Mouse (Mus musculus) lung, postnatal 0 days (tissue): ENCODE results near the gene Styxl1. TPM values are rescaled to one million over a fixed set of nuclear protein-coding genes. Genes with fewer than 3 reads are reported as not detected.

ENCODE experiments used
- ATAC-seq: fragments of 200-750 bp; cut with Nextera tagmentation; 2 replicates; pipeline ENCODE4 v1.8.0; 2017; ENCODE audit warnings: moderate library complexity
- DNase-seq: peaks from one replicate; pipeline ENCODE4 v3.0.0-alpha.2; 2016; ENCODE audit warnings: low spot score
- H3K27ac ChIP-seq: fragments of 300-500 bp; sonication (generic); 2 replicates; pipeline ENCODE4 v1.5.1; 2014; ENCODE audit warnings: antibody characterized with exemption, mild to moderate bottlenecking, low read length, mixed read lengths
- H3K27me3 ChIP-seq: fragments of 300-500 bp; sonication (generic); replicated peaks from 2 replicates; pipeline ENCODE4 v1.6.1; 2014; ENCODE audit warnings: low read length, mixed read lengths; ENCODE audit not compliant: insufficient read depth
- H3K36me3 ChIP-seq: fragments of 300-500 bp; sonication (generic); 2 replicates; pipeline ENCODE4 v1.6.1; 2014; ENCODE audit warnings: low read length, mixed read lengths; ENCODE audit not compliant: insufficient read depth
- H3K4me1 ChIP-seq: fragments of 300-500 bp; sonication (generic); 2 replicates; pipeline ENCODE4 v1.6.1; 2014; ENCODE audit warnings: antibody characterized with exemption, low read depth, low read length, mixed read lengths; ENCODE audit not compliant: insufficient read depth
- H3K4me2 ChIP-seq: fragments of 300-500 bp; sonication (generic); replicated peaks from 2 replicates; pipeline ENCODE4 v1.6.1; 2014; ENCODE audit warnings: low read depth, mild to moderate bottlenecking, low read length, moderate library complexity, mixed read lengths
- H3K4me3 ChIP-seq: fragments of 300-500 bp; sonication (generic); 2 replicates; pipeline ENCODE4 v1.5.1; 2014; ENCODE audit warnings: low read depth, low read length
- H3K9ac ChIP-seq: fragments of 300-500 bp; sonication (generic); replicated peaks from 2 replicates; pipeline ENCODE4 v1.6.1; 2014; ENCODE audit warnings: low read depth, mild to moderate bottlenecking
- H3K9me3 ChIP-seq: fragments of 300-500 bp; sonication (generic); 2 replicates; pipeline ENCODE4 v1.6.1; 2016; ENCODE audit warnings: low read length, mixed read lengths
- CTCF ChIP-seq: IDR thresholded peaks from 2 replicates; pipeline ENCODE4 v1.5.1; 2016; ENCODE audit warnings: antibody characterized with exemption, mild to moderate bottlenecking
- EP300 ChIP-seq: IDR thresholded peaks from 2 replicates; pipeline ENCODE4 v1.6.1; 2016; ENCODE audit warnings: antibody characterized with exemption, mild to moderate bottlenecking, control low read depth
- WGBS: fragments of 180-500 bp; shearing (Covaris S2); extraction: QIAGEN DNeasy Blood & Tissue Kit; methylation state at CpG from one replicate; pipeline ENCODE4 v1.1.7; 2014; 5-methylcytosine and 5-hydroxymethylcytosine counted together
- polyA plus RNA-seq: library from polyadenylated mRNA; unstranded; fragments of >200 nt; fragmentation: Nextera tagmentation; extraction: Ambion mirVana; gene quantifications from 2 replicates; pipeline ENCODE4 v1.2.1, GENCODE M21; 2015

Styxl1 gene
- polyA plus RNA-seq, 1 experiment from 2014 or later = 1.7 TPM

- Histone ChIP-seq H3K4me2 (no peak overlapping the region), H3K4me1 (peaks cover 1% of the 10 kb centered on the region; the same call in 1 of the 2 replicates), H3K36me3 (peaks cover 33% of the 10 kb centered on the region), H3K27ac (no peak overlapping the region), H3K9ac (no peak overlapping the region), H3K4me3 (no peak overlapping the region), H3K27me3 (no peaks in the 10 kb centered on the region), H3K9me3 (no peaks in the 10 kb centered on the region)
- ATAC-seq = peak; percentile 12
- no peak for TF ChIP-seq CTCF
- TF ChIP-seq EP300 = no peak
- DNase-seq = peak; percentile 58
- 13% methylated on average over 6 of the region's 6 CpGs for WGBS
Observed at GRCm38 (mm10) chr5:135738266-135738665, 39.9 kb downstream of the Styxl1 start.

GRCm38 (mm10) chr5:135737154-135737553 lies 41.0 kb downstream of the Styxl1 start:
- Histone ChIP-seq H3K27ac (no peak overlapping the region), H3K4me2 (no peak overlapping the region), H3K4me1 (no peaks in the 10 kb centered on the region), H3K9me3 (no peaks in the 10 kb centered on the region), H3K36me3 (peaks cover 44% of the 10 kb centered on the region), H3K4me3 (no peak overlapping the region), H3K27me3 (no peaks in the 10 kb centered on the region), H3K9ac (no peak overlapping the region)
- TF ChIP-seq CTCF (peak; percentile 66), EP300 (no peak)
- WGBS = 73% methylated on average over 7 of the region's 7 CpGs
- DNase-seq = no peak
- ATAC-seq = no peak

- 85% methylated on average over 16 of the region's 16 CpGs for WGBS
- ATAC-seq = no peak
Observed at GRCm38 (mm10) chr5:135736544-135736943, 41.6 kb downstream of the Styxl1 start.

GRCm38 (mm10) chr5:135735741-135736140 lies 42.4 kb downstream of the Styxl1 start:
- H3K4me1 ChIP-seq = no peaks in the 10 kb centered on the region
- H3K4me3 ChIP-seq = no peak overlapping the region
- H3K27ac ChIP-seq = no peak overlapping the region
- H3K9me3 ChIP-seq = no peaks in the 10 kb centered on the region
- H3K27me3 ChIP-seq = no peaks in the 10 kb centered on the region
- WGBS = 69% methylated on average over 13 of the region's 13 CpGs
- no peak overlapping the region for H3K4me2 ChIP-seq
- peaks cover 53% of the 10 kb centered on the region for H3K36me3 ChIP-seq
- no peak for DNase-seq
- no peak for ATAC-seq
- TF ChIP-seq CTCF (no peak), EP300 (no peak)
- no peak overlapping the region for H3K9ac ChIP-seq

More at GRCm38 (mm10) chr5:135736544-135736943, 41.6 kb downstream of the Styxl1 start:
- Histone ChIP-seq H3K36me3 (peaks cover 48% of the 10 kb centered on the region), H3K4me2 (no peak overlapping the region), H3K27me3 (no peaks in the 10 kb centered on the region), H3K27ac (no peak overlapping the region), H3K9ac (no peak overlapping the region), H3K4me1 (no peaks in the 10 kb centered on the region), H3K4me3 (no peak overlapping the region), H3K9me3 (no peaks in the 10 kb centered on the region)
- no peak for DNase-seq
- no peak for TF ChIP-seq CTCF
- TF ChIP-seq EP300 = no peak

- Histone ChIP-seq H3K4me2 (no peak overlapping the region), H3K9ac (no peak overlapping the region), H3K36me3 (peaks cover 61% of the 10 kb centered on the region), H3K27me3 (no peaks in the 10 kb centered on the region), H3K9me3 (no peaks in the 10 kb centered on the region), H3K4me1 (no peaks in the 10 kb centered on the region), H3K4me3 (no peak overlapping the region), H3K27ac (no peak overlapping the region)
- DNase-seq (no peak), ATAC-seq (no peak)
- TF ChIP-seq EP300 (no peak), CTCF (no peak)
- 90% methylated on average over 38 of the region's 42 CpGs for WGBS
Observed at GRCm38 (mm10) chr5:135734057-135734680, 44.0 kb downstream of the Styxl1 start.

GRCm38 (mm10) chr5:135733071-135733470 lies 45.1 kb downstream of the Styxl1 start:
- Histone ChIP-seq H3K4me3 (no peak overlapping the region), H3K27me3 (no peaks in the 10 kb centered on the region), H3K9me3 (no peaks in the 10 kb centered on the region), H3K27ac (no peak overlapping the region), H3K36me3 (peaks cover 67% of the 10 kb centered on the region), H3K4me2 (no peak overlapping the region), H3K9ac (no peak overlapping the region), H3K4me1 (no peaks in the 10 kb centered on the region)
- TF ChIP-seq EP300 = no peak
- no peak for TF ChIP-seq CTCF
- ATAC-seq = no peak
- 85% methylated on average over 4 of the region's 4 CpGs for WGBS
- no peak for DNase-seq
